In genomic region chr1:73507071-73507754, GRCm38 (mm10) we compare ENCODE assay signal across 14 mouse cellular contexts.
A peak's percentile ranks its signal among the peaks of the same experiment; 100 is the strongest.
DNase-seq lines count a peak whose midpoint lies in the region; ATAC-seq lines count a peak whose summit lies in the region.
"Had no signal": no experiment of that assay in that cellular context is flagged by ENCODE, and none has a peak within 500 bp of the region (broad histone marks: within the 10 kb centered on the region; RNA-seq: fewer than 3 reads in every experiment).

No protein-coding gene starts in this region.

- no peak overlapping the region for H3K27ac ChIP-seq in kidney, embryonic 16.5 days (ENCODE audit: low read length)
- H3K27ac ChIP-seq in kidney, embryonic 14.5 days (ENCODE audit: low read depth, low read length), result no peak overlapping the region
- peak overlapping the region; percentile 60 for H3K27ac ChIP-seq in stomach, embryonic 16.5 days (ENCODE audit: low read length)
- no peak overlapping the region for H3K27ac ChIP-seq in neural tube, embryonic 15.5 days (replicated peaks)
- H3K27ac ChIP-seq: heart, embryonic 13.5 days; midbrain, embryonic 13.5 days had no signal

- ATAC-seq in kidney, embryonic 16.5 days (ENCODE audit: low FRiP score, low TSS enrichment), result no peak
- 0 out of 2 replicates have a peak, but pooled peaks have one; percentile 39 for ATAC-seq in kidney, embryonic 14.5 days (ENCODE audit: low FRiP score, low TSS enrichment)
- peak; percentile 62 for ATAC-seq in stomach, embryonic 16.5 days (ENCODE audit: insufficient read depth, low FRiP score)
- no peak for ATAC-seq in neural tube, embryonic 15.5 days (ENCODE audit: low FRiP score)
- ATAC-seq: hindbrain, embryonic 16.5 days; midbrain, embryonic 13.5 days had no signal

- WGBS in kidney, embryonic 16.5 days, result 36% methylated on average over 10 of the region's 10 CpGs
- 36% methylated on average over 10 of the region's 10 CpGs for WGBS in kidney, embryonic 14.5 days
- 37% methylated on average over 10 of the region's 10 CpGs for WGBS in stomach, embryonic 16.5 days
- 64% methylated on average over 10 of the region's 10 CpGs for WGBS in neural tube, embryonic 15.5 days

- H3K27me3 ChIP-seq in kidney, embryonic 16.5 days (ENCODE audit: insufficient read depth, low read length), result no peaks in the 10 kb centered on the region
- no peaks in the 10 kb centered on the region for H3K27me3 ChIP-seq in kidney, embryonic 14.5 days (ENCODE audit: control insufficient read depth, insufficient read depth, low read length)
- H3K27me3 ChIP-seq in stomach, embryonic 16.5 days (ENCODE audit: control insufficient read depth, insufficient read depth, low read length), result no peaks in the 10 kb centered on the region
- H3K27me3 ChIP-seq in neural tube, embryonic 15.5 days (replicated peaks), result no peaks in the 10 kb centered on the region
- H3K27me3 ChIP-seq: heart, embryonic 13.5 days; midbrain, embryonic 13.5 days had no signal

- H3K4me1 ChIP-seq in kidney, embryonic 16.5 days (ENCODE audit: insufficient read depth, low read length), result 0 out of 2 replicates have a peak, but pooled peaks cover 11% of the 10 kb centered on the region
- H3K4me1 ChIP-seq in kidney, embryonic 14.5 days (ENCODE audit: control insufficient read depth, insufficient read depth, low read length), result no peaks in the 10 kb centered on the region
- peaks cover 7% of the 10 kb centered on the region for H3K4me1 ChIP-seq in stomach, embryonic 16.5 days (ENCODE audit: control insufficient read depth, insufficient read depth, low read length)
- H3K4me1 ChIP-seq in neural tube, embryonic 15.5 days, result no peaks in the 10 kb centered on the region
- H3K4me1 ChIP-seq: midbrain, embryonic 13.5 days had no signal

- H3K36me3 ChIP-seq in kidney, embryonic 16.5 days (ENCODE audit: insufficient read depth, low read length), result no peaks in the 10 kb centered on the region
- H3K36me3 ChIP-seq in kidney, embryonic 14.5 days (ENCODE audit: control insufficient read depth, insufficient read depth, low read length), result no peaks in the 10 kb centered on the region
- no peaks in the 10 kb centered on the region for H3K36me3 ChIP-seq in stomach, embryonic 16.5 days (ENCODE audit: control insufficient read depth, insufficient read depth, low read length)
- H3K36me3 ChIP-seq in neural tube, embryonic 15.5 days, result no peaks in the 10 kb centered on the region
- H3K36me3 ChIP-seq: heart, embryonic 13.5 days; midbrain, embryonic 13.5 days had no signal

- DNase-seq in kidney, adult 11 months, result peak; percentile 53
- DNase-seq in adrenal gland, adult 8-10 months, result peak; percentile 53
- DNase-seq in T-cell, adult 2 months (ENCODE audit: low spot score), result no peak
- no peak for DNase-seq in layer of hippocampus, postnatal 10 days (ENCODE audit: low spot score in 2 of 2)
- DNase-seq: cerebellum, adult 11-12 months; lung, adult 2 months; thymus, postnatal 4 days had no signal

- no peak overlapping the region for H3K9ac ChIP-seq in kidney, embryonic 16.5 days (replicated peaks; ENCODE audit: low read length)
- H3K9ac ChIP-seq in kidney, embryonic 14.5 days (ENCODE audit: low read depth, low read length), result no peak overlapping the region
- H3K9ac ChIP-seq in stomach, embryonic 16.5 days (ENCODE audit: low read length), result no peak overlapping the region
- H3K9ac ChIP-seq in neural tube, embryonic 15.5 days (replicated peaks), result no peak overlapping the region
- H3K9ac ChIP-seq: heart, embryonic 13.5 days; midbrain, embryonic 13.5 days had no signal

- H3K4me2 ChIP-seq in kidney, embryonic 16.5 days (replicated peaks; ENCODE audit: low read depth, low read length), result no peak overlapping the region
- H3K4me2 ChIP-seq in kidney, embryonic 14.5 days (replicated peaks; ENCODE audit: low read depth, low read length), result no peak overlapping the region
- H3K4me2 ChIP-seq in stomach, embryonic 16.5 days (ENCODE audit: low read depth, low read length), result no peak overlapping the region
- H3K4me2 ChIP-seq in neural tube, embryonic 15.5 days, result no peak overlapping the region
- H3K4me2 ChIP-seq: heart, embryonic 13.5 days; midbrain, embryonic 13.5 days had no signal

- H3K9me3 ChIP-seq in kidney, embryonic 16.5 days (ENCODE audit: low read length), result no peaks in the 10 kb centered on the region
- no peaks in the 10 kb centered on the region for H3K9me3 ChIP-seq in kidney, embryonic 14.5 days (ENCODE audit: control insufficient read depth, low read length)
- H3K9me3 ChIP-seq in stomach, embryonic 16.5 days (replicated peaks; ENCODE audit: control insufficient read depth, low read length), result no peaks in the 10 kb centered on the region
- no peaks in the 10 kb centered on the region for H3K9me3 ChIP-seq in neural tube, embryonic 15.5 days (replicated peaks)
- H3K9me3 ChIP-seq: heart, embryonic 13.5 days; midbrain, embryonic 13.5 days had no signal

- no peak overlapping the region for H3K4me3 ChIP-seq in kidney, embryonic 16.5 days (ENCODE audit: low read length)
- H3K4me3 ChIP-seq in kidney, embryonic 14.5 days (ENCODE audit: low read length), result no peak overlapping the region
- no peak overlapping the region for H3K4me3 ChIP-seq in stomach, embryonic 16.5 days (replicated peaks; ENCODE audit: low read length)
- no peak overlapping the region for H3K4me3 ChIP-seq in neural tube, embryonic 15.5 days (replicated peaks)
- H3K4me3 ChIP-seq: heart, embryonic 13.5 days; midbrain, embryonic 13.5 days had no signal

Comparison
In these comparisons a context has a peak if more than half of its experiments do, and no peak if none do; other contexts are left out.
1. ATAC-seq: peak in kidney, embryonic 14.5 days (single experiment) and stomach, embryonic 16.5 days (single experiment); none in kidney, embryonic 16.5 days (single experiment) and neural tube, embryonic 15.5 days (single experiment).
2. DNase-seq: peak in kidney, adult 11 months (single experiment) and adrenal gland, adult 8-10 months (single experiment); none in T-cell, adult 2 months (single experiment) and layer of hippocampus, postnatal 10 days (0 of 2).